Mouse (Mus musculus) MEL (cell line): ENCODE measurements around the gene Sec14l4.

Source experiments
- BHLHE40 ChIP-seq: IDR thresholded peaks from 2 replicates; pipeline ENCODE4 v1.6.1; 2012; ENCODE audit warnings: low read depth, mild to moderate bottlenecking, inconsistent platforms, low read length, improper control_type of control experiment, borderline replicate concordance
- CTCF ChIP-seq, 3 experiments: IDR thresholded peaks in 2 of 3; conservative IDR thresholded peaks in 1 of 3; 2 replicates each; pipeline ENCODE4 v1.5.1; 2011 to 2012; ENCODE audit warnings: low read length in 3 of 3, low read depth in 2 of 3, mild to moderate bottlenecking in 2 of 3, improper control_type of control experiment in 1 of 3, inconsistent platforms in 1 of 3, mixed read lengths in 1 of 3, moderate library complexity in 1 of 3; ENCODE audit not compliant: control insufficient read depth in 1 of 3, insufficient read depth in 1 of 3, poor library complexity in 1 of 3, severe bottlenecking in 1 of 3
- MXI1 ChIP-seq: IDR thresholded peaks from 2 replicates; pipeline ENCODE4 v1.6.1; 2011; ENCODE audit warnings: mild to moderate bottlenecking, low read depth, low read length, improper control_type of control experiment
- POLR2A ChIP-seq, 2 experiments: IDR thresholded peaks; 2 replicates each; pipeline ENCODE4 v1.6.1; 2011 to 2012; ENCODE audit warnings: low read length in 2 of 2, mild to moderate bottlenecking in 2 of 2, control low read depth in 1 of 2, improper control_type of control experiment in 1 of 2, low read depth in 1 of 2, moderate library complexity in 1 of 2; ENCODE audit not compliant: control insufficient read depth in 1 of 2, insufficient read depth in 1 of 2, poor library complexity in 1 of 2
- RAD21 ChIP-seq: IDR thresholded peaks from 2 replicates; pipeline ENCODE4 v1.6.1; 2011; ENCODE audit warnings: mild to moderate bottlenecking, low read depth, low read length, improper control_type of control experiment
- ZC3H11A ChIP-seq: IDR thresholded peaks from 2 replicates; pipeline ENCODE4 v1.6.1; 2012; ENCODE audit warnings: low read depth, mild to moderate bottlenecking, inconsistent platforms, low read length, improper control_type of control experiment

- TF ChIP-seq MXI1 = no peak
- TF ChIP-seq POLR2A (IDR thresholded peaks at IDR 0.05; ENCODE audit: control insufficient read depth in 1 of 2, insufficient read depth in 1 of 2, low read depth in 1 of 2, low read length in 2 of 2, poor library complexity in 1 of 2) = no peak
- no peak for TF ChIP-seq BHLHE40
- TF ChIP-seq CTCF (IDR thresholded peaks at IDR 0.05 in 2 of 3, conservative IDR thresholded peaks at IDR 0.05 in 1 of 3; ENCODE audit: control insufficient read depth in 1 of 3, insufficient read depth in 1 of 3, low read depth in 2 of 3, low read length in 3 of 3, poor library complexity in 1 of 3, severe bottlenecking in 1 of 3) = no peak
- no peak for TF ChIP-seq RAD21
- no peak for TF ChIP-seq ZC3H11A
Observed at GRCm38 (mm10) chr11:4031126-4031941, at the start of gene Sec14l4.
